Mouse (Mus musculus): ENCODE results near the gene Foxa2. TPM values are rescaled to one million over a fixed set of nuclear protein-coding genes. Genes with fewer than 3 reads are reported as not detected.

Gene Foxa2
- not detected in 2 replicates for polyA plus RNA-seq (2012)

- TF ChIP-seq GATA1 (IDR thresholded peaks at IDR 0.05; ENCODE audit: low read length): no peak
Measured at GRCm38 (mm10) chr2:148046799-148047165, at the start of gene Foxa2. Foxa2 (minus strand) TSS chr2:148046969.

- TF ChIP-seq GATA1 (IDR thresholded peaks at IDR 0.05; ENCODE audit: low read length): no peak
Measured at GRCm38 (mm10) chr2:148092089-148092488, 45.3 kb upstream of the Foxa2 start.

DNA sequence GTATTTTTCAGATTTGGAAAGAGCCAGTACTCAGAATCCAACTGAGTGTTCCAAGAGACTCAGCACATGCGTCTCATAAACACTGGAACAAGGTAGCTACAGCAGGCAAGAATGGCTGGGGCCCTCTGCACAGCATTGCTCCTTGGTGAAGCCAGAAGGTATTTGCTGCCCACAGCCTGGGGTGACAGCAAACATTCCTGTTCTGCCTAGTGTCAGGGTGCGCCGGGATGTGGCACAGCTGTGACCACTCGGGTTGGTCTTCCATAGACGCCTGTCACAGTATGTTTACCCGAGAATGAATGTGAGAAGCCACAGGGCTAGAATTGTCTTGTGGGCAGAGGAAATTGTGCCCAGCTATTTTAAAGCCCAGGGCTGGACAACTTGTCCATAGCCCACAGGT lies 44.9 kb upstream of the Foxa2 start:
- no peak for TF ChIP-seq GATA1 (IDR thresholded peaks at IDR 0.05; ENCODE audit: low read length)

GRCm38 (mm10) chr2:148090071-148090470 lies 43.3 kb upstream of the Foxa2 start:
- TF ChIP-seq GATA1 (IDR thresholded peaks at IDR 0.05; ENCODE audit: low read length): no peak

DNA sequence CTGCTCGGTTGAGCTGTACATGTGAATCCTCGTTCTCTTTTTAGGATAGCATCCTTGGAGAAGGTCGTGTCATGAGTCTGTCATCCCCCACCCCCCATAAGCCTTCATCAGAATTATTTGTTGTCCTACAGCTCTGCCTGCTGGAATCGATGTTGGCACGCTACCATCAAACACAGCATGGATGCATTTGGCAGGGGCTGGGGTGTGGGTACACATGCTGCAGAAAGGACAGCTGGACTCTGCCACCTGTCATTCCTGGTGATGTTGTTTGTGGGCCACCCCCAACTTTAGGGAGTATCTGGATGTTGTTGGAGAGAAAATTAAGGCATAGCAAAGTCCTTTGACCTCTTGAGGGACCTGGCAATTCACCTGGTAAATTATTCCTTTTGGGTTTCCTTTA lies 38.8 kb upstream of the Foxa2 start:
- TF ChIP-seq GATA1 (IDR thresholded peaks at IDR 0.05; ENCODE audit: low read length): no peak

GRCm38 (mm10) chr2:148085126-148085525 lies 38.4 kb upstream of the Foxa2 start:
- no peak for TF ChIP-seq GATA1 (IDR thresholded peaks at IDR 0.05; ENCODE audit: low read length)

- no peak for TF ChIP-seq GATA1 (IDR thresholded peaks at IDR 0.05; ENCODE audit: low read length)
Measured at GRCm38 (mm10) chr2:148082283-148082682, 35.5 kb upstream of the Foxa2 start.

DNA sequence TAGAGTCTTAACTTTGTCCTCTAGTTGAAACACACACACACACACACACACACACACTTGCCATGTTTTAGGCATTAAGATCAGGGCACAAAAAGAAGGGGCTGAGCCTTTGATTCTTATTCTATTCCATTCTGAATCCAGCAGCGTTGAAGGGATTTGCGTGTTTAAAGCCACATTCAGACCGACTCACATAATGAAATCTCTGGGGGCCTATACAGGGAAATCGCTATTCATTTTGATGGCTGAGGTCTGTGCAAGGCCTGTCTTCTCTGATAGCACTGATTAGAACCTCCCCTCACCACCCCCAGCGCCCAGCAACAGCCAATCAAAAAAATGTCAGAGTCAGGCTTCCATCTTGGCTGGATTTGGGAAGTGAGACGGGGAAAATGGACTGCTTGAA lies 13.9 kb upstream of the Foxa2 start:
- no peak for TF ChIP-seq GATA1 (IDR thresholded peaks at IDR 0.05; ENCODE audit: low read length)

GRCm38 (mm10) chr2:148053411-148053810 lies 6.6 kb upstream of the Foxa2 start:
- no peak for TF ChIP-seq GATA1 (IDR thresholded peaks at IDR 0.05; ENCODE audit: low read length)

DNA sequence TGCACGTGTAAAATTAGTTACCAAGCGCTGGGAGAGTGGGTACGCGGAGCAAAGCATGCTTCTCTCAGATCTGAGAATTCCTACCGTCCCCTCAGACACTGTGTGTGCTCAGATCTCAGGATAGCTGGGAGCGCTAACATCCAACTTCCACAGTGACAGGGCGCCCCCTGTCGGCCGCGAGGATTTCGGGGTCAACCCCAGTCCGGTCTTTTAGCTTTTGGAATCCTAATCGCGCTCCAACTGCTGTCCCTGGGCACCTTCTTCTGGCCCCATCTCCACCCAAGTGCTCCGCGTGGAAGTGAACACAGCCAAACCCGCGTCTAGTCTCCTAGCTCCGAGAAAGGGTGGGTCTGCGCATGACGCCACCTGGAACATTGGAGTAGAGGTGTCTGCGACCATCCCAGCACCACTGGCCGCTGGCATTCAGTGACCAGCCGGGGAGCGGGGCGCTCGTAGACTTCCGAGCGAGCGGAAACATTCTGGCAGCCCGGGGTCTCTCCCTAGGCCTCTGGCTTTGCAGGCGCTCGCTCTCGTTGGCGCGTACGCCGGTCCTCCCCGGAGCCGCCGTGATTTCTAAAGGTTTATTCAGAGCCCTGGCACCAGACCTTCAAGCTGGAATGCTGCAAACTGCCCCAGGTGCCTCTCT lies 1.8 kb upstream of the Foxa2 start:
- no peak for TF ChIP-seq GATA1 (IDR thresholded peaks at IDR 0.05; ENCODE audit: low read length)

DNA sequence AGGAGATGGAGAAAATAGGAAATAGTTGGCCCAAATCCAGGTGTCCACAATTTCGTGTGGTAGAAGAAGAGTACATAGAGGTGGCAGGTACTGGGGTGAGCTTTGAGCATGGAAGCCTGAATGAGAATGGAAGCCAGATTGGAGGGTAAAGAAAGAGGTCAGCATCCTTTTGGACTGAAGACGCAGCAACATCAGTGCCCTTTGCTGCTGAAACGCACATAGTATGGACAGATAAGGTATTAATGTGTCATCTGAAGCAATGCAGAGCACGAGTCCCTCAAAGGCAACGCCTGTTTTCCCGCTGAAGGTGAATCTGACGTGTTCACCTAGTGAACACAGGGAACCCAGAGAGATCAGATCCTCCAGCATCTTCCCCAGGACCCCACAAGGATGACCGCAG lies 842 bp upstream of the Foxa2 start:
- TF ChIP-seq GATA1 (IDR thresholded peaks at IDR 0.05; ENCODE audit: low read length): no peak

GRCm38 (mm10) chr2:148045937-148046798 lies 601 bp downstream of the Foxa2 start:
- no peak for TF ChIP-seq GATA1 (IDR thresholded peaks at IDR 0.05; ENCODE audit: low read length)

DNA sequence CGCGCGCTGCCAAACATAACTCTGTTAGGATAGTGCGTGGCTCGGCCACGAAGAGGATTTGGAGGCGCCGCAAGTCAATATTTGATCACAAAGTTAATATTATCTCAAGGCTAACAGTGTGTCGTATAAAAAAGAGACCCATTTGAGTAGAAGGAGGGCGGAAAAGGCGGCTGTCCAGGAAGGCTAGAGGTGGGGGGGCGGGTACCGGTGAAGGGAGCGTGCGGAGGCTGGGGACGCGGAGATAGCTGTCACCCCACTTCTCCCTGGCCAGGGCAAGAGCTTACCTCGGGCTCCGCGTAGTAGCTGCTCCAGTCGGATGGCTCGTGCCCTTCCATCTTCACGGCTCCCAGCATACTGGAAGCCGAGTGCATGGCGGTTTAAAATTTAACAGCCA lies 1.2 kb downstream of the Foxa2 start:
- TF ChIP-seq GATA1 (IDR thresholded peaks at IDR 0.05; ENCODE audit: low read length): no peak

DNA sequence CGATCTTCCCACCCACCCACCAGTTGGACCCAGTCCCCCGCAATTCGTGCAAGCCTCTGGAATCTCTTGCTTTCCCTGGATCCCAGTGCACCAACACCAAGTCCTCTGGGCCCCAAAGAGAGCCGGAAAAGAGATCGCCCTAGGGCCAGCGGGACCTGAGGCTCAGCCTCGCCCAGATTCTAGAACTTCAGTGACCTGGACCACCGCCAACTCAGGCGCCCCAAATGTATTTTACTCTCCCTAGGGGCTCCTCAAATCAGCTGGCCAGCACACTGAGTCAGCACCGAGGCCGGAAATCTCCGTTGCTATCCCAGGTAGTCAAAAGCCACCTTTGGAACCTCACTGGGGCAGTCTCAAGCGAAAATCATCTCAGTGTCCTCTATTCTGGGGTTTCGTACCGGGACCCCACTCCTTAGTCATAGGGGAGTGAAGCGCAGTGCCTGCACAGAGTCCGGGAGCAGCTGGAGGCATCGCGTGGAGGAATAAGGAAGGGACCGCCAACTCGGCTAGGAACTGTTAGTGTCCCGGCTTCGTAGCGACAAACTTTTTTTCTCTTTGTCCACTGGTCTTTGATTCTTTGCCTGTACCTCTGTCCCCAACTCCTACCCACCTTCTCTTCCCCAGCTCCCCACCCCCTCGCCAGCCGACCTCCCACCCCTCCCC lies 1.8 kb downstream of the Foxa2 start:
- no peak for TF ChIP-seq GATA1 (IDR thresholded peaks at IDR 0.05; ENCODE audit: low read length)

GRCm38 (mm10) chr2:148043976-148044876 lies 2.5 kb downstream of the Foxa2 start:
- TF ChIP-seq GATA1 (IDR thresholded peaks at IDR 0.05; ENCODE audit: low read length): no peak
